Mouse (Mus musculus) embryo, embryonic 9.5 days (tissue): ENCODE measurements around the gene Slc25a51.
A peak's percentile ranks its signal among the peaks of the same experiment; 100 is the strongest.

Experiments
- DNase-seq: peaks from one replicate; pipeline ENCODE4 v3.0.0-alpha.2; 2017; ENCODE audit errors: extremely low spot score

The Slc25a51 gene

GRCm38 (mm10) chr4:45408427-45409132 is at the start of gene Slc25a51:
Slc25a51 (minus strand) TSS chr4:45408766.
- peak; percentile 92 for DNase-seq

- no peak for DNase-seq
These were observed 49.0 kb upstream of the Slc25a51 start for GRCm38 (mm10) chr4:45457543-45457942.

GRCm38 (mm10) chr4:45455001-45455400 is 46.4 kb upstream of the Slc25a51 start:
- DNase-seq: no peak

GRCm38 (mm10) chr4:45453271-45453851 is 44.8 kb upstream of the Slc25a51 start:
- DNase-seq: no peak

GRCm38 (mm10) chr4:45452569-45453111 is 44.1 kb upstream of the Slc25a51 start:
- DNase-seq: no peak

- DNase-seq: no peak
These were observed 40.4 kb upstream of the Slc25a51 start for GRCm38 (mm10) chr4:45449012-45449411.

GRCm38 (mm10) chr4:45448481-45448880 is 39.9 kb upstream of the Slc25a51 start:
- no peak for DNase-seq

GRCm38 (mm10) chr4:45447196-45447595 is 38.6 kb upstream of the Slc25a51 start:
- DNase-seq: no peak

- DNase-seq: no peak
These were observed 36.7 kb upstream of the Slc25a51 start for GRCm38 (mm10) chr4:45445235-45445634.

- no peak for DNase-seq
These were observed 36.2 kb upstream of the Slc25a51 start for GRCm38 (mm10) chr4:45444813-45445212.

GRCm38 (mm10) chr4:45443652-45444051 is 35.1 kb upstream of the Slc25a51 start:
- no peak for DNase-seq

- DNase-seq: no peak
These were observed 33.7 kb upstream of the Slc25a51 start for GRCm38 (mm10) chr4:45442237-45442636.

GRCm38 (mm10) chr4:45441778-45442177 is 33.2 kb upstream of the Slc25a51 start:
- no peak for DNase-seq

GRCm38 (mm10) chr4:45439281-45439680 is 30.7 kb upstream of the Slc25a51 start:
- no peak for DNase-seq

GRCm38 (mm10) chr4:45437010-45437409 is 28.4 kb upstream of the Slc25a51 start:
- DNase-seq: no peak

GRCm38 (mm10) chr4:45436383-45436913 is 27.9 kb upstream of the Slc25a51 start:
- DNase-seq: no peak

- DNase-seq: no peak
These were observed 27.3 kb upstream of the Slc25a51 start for GRCm38 (mm10) chr4:45435899-45436298.

- no peak for DNase-seq
These were observed 26.1 kb upstream of the Slc25a51 start for GRCm38 (mm10) chr4:45434681-45435080.

- no peak for DNase-seq
These were observed 25.5 kb upstream of the Slc25a51 start for GRCm38 (mm10) chr4:45434071-45434470.

GRCm38 (mm10) chr4:45431806-45432205 is 23.2 kb upstream of the Slc25a51 start:
- no peak for DNase-seq

- no peak for DNase-seq
These were observed 22.8 kb upstream of the Slc25a51 start for GRCm38 (mm10) chr4:45431316-45431715.

GRCm38 (mm10) chr4:45429451-45429850 is 20.9 kb upstream of the Slc25a51 start:
- DNase-seq: no peak
